Mouse (Mus musculus): ENCODE measurements around the gene Scarb1.

DNA sequence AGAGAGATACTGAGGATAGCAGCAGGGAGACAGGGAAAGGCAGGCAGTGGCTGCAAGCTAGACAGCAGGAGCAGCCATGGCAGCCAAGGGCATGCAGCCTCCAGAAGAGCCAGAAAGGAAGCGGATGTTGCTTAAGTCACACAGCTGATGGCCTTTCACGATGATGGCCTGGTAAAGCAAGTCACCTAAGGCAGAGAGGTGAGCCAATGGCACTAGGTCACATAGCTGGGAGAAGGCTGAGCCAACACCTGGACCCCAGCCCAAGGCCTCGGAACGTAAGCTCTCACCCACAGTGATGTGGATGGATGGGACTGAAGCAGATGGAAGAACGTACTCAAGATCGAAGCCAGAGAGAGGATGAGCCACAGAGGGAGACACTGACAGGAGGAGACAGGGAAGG lies 17.8 kb downstream of the Scarb1 start:
- TF ChIP-seq GATA1 (IDR thresholded peaks at IDR 0.05; ENCODE audit: low read length) (no peak), TAL1 (IDR thresholded peaks at IDR 0.05; ENCODE audit: low read length) (no peak)
